Mouse (Mus musculus): Measurements from ENCODE around the gene Slc25a26.

DNA sequence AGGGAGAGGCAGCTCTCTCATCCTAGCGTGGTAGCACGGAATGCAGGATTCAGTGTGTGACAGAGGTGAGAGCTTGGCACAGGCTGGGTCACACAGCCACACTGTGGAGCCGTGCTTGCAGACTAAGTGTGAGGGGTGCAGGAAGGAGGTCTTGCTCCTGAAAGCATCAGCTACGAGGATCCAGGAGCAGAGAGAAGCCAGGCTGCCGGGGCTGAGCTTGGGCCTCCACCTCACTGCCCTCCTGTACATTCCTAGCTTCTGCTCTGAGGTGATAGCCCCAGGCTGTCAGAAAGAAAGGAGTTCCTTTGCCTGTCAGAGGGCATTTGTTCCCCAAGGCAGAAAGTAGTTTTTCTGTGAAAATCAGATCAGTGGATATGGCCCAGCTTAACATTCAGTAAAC, 95.1 kb downstream of the Slc25a26 start:
- TF ChIP-seq CTCF (IDR thresholded peaks at IDR 0.05; ENCODE audit: extremely low read depth, insufficient read length, insufficient replicate concordance, low read depth, low read length) (no peak), POLR2A (IDR thresholded peaks at IDR 0.05; ENCODE audit: low read depth, low read length) (no peak)

Data from small intestine, adult 2 months (tissue).